Mouse (Mus musculus): ENCODE measurements around the gene Caskin1. TPM values are rescaled to one million over a fixed set of nuclear protein-coding genes. Genes with fewer than 3 reads are reported as not detected.

Caskin1 gene
- total and polyA plus RNA-seq, 2 experiments from 2014 or later, result 0.11 to 0.14 TPM

- ATAC-seq (ENCODE audit: insufficient read depth, low read depth), result 0 out of 2 replicates have a peak, but pooled peaks have one; percentile 0
- Histone ChIP-seq H3K27me3 (ENCODE audit: control insufficient read depth, insufficient read depth, low read length) (no peaks in the 10 kb centered on the region), H3K9me3 (replicated peaks; ENCODE audit: control insufficient read depth, low read length) (no peaks in the 10 kb centered on the region), H3K27ac (ENCODE audit: low read depth) (peak overlapping the region; percentile 82), H3K4me1 (ENCODE audit: control insufficient read depth, insufficient read depth) (peaks cover 16% of the 10 kb centered on the region), H3K4me3 (ENCODE audit: low read depth, low read length) (peak overlapping the region; percentile 81), H3K36me3 (replicated peaks; ENCODE audit: control insufficient read depth, insufficient read depth, low read length) (0 out of 2 replicates have a peak, but pooled peaks cover under 1% of the 10 kb centered on the region), H3K4me2 (ENCODE audit: low read depth, low read length) (peak overlapping the region; percentile 93), H3K9ac (replicated peaks; ENCODE audit: low read depth, low read length) (peak overlapping the region; percentile 56; the same call in 1 of the 2 replicates)
- DNase-seq (ENCODE audit: low spot score), result peak; percentile 77
- TF ChIP-seq CTCF (IDR thresholded peaks at IDR 0.05; ENCODE audit: low read depth) (no peak), EP300 (IDR thresholded peaks at IDR 0.05; ENCODE audit: low read depth) (no peak)
- 3% methylated on average over 23 of the region's 23 CpGs for WGBS
These were observed 60.7 kb downstream of the Caskin1 start for GRCm38 (mm10) chr17:24548921-24549617.

- ATAC-seq (ENCODE audit: insufficient read depth, low read depth) (peak; percentile 96), DNase-seq (ENCODE audit: low spot score) (peak; percentile 100)
- peak within 1 kb of the TSS; percentile 95 for H3K27ac ChIP-seq (ENCODE audit: low read depth)
- H3K27me3 ChIP-seq (ENCODE audit: control insufficient read depth, insufficient read depth, low read length), result no peaks in the 10 kb centered on the region
- H3K4me1 ChIP-seq (ENCODE audit: control insufficient read depth, insufficient read depth), result peaks cover 19% of the 10 kb centered on the region
- TF ChIP-seq CTCF (IDR thresholded peaks at IDR 0.05; ENCODE audit: low read depth), result no peak
- TF ChIP-seq EP300 (IDR thresholded peaks at IDR 0.05; ENCODE audit: low read depth), result no peak
- peak within 1 kb of the TSS; percentile 93 for H3K4me2 ChIP-seq (ENCODE audit: low read depth, low read length)
- whole genome bisulfite sequencing, result under 1% methylated on average over 55 of the region's 72 CpGs
- peak within 1 kb of the TSS; percentile 81 for H3K4me3 ChIP-seq (ENCODE audit: low read depth, low read length)
- 0 out of 2 replicates have a peak, but pooled peaks cover 3% of the 10 kb centered on the region for H3K36me3 ChIP-seq (replicated peaks; ENCODE audit: control insufficient read depth, insufficient read depth, low read length)
- no peaks in the 10 kb centered on the region for H3K9me3 ChIP-seq (replicated peaks; ENCODE audit: control insufficient read depth, low read length)
- H3K9ac ChIP-seq (replicated peaks; ENCODE audit: low read depth, low read length), result peak within 1 kb of the TSS; percentile 90
These were observed 61.4 kb downstream of the Caskin1 start, which contains the start of gene Pkd1 for GRCm38 (mm10) chr17:24549618-24550415. Gene Pkd1 (plus strand): TSS chr17:24549834.

GRCm38 (mm10) chr17:24550416-24551049 lies 62.1 kb downstream of the Caskin1 start:
- DNase-seq (ENCODE audit: low spot score) (peak; percentile 64), ATAC-seq (ENCODE audit: insufficient read depth, low read depth) (peak; percentile 69)
- peak overlapping the region; percentile 81 for H3K4me3 ChIP-seq (ENCODE audit: low read depth, low read length)
- H3K36me3 ChIP-seq (replicated peaks; ENCODE audit: control insufficient read depth, insufficient read depth, low read length), result 0 out of 2 replicates have a peak, but pooled peaks cover 3% of the 10 kb centered on the region
- H3K27ac ChIP-seq (ENCODE audit: low read depth), result peak overlapping the region; percentile 95
- WGBS, result 1% methylated on average over 44 of the region's 44 CpGs
- no peaks in the 10 kb centered on the region for H3K27me3 ChIP-seq (ENCODE audit: control insufficient read depth, insufficient read depth, low read length)
- H3K9me3 ChIP-seq (replicated peaks; ENCODE audit: control insufficient read depth, low read length), result no peaks in the 10 kb centered on the region
- H3K4me2 ChIP-seq (ENCODE audit: low read depth, low read length), result peak overlapping the region; percentile 93
- TF ChIP-seq CTCF (IDR thresholded peaks at IDR 0.05; ENCODE audit: low read depth) (no peak), EP300 (IDR thresholded peaks at IDR 0.05; ENCODE audit: low read depth) (no peak)
- peak overlapping the region; percentile 90 for H3K9ac ChIP-seq (replicated peaks; ENCODE audit: low read depth, low read length)
- H3K4me1 ChIP-seq (ENCODE audit: control insufficient read depth, insufficient read depth), result peaks cover 19% of the 10 kb centered on the region

GRCm38 (mm10) chr17:24551050-24551444 lies 62.6 kb downstream of the Caskin1 start:
- 54% methylated on average over 3 of the region's 3 CpGs for WGBS
- no peak for DNase-seq (ENCODE audit: low spot score)

GRCm38 (mm10) chr17:24557091-24557490 lies 68.7 kb downstream of the Caskin1 start:
- Histone ChIP-seq H3K4me2 (ENCODE audit: low read depth, low read length) (no peak overlapping the region), H3K9me3 (replicated peaks; ENCODE audit: control insufficient read depth, low read length) (no peaks in the 10 kb centered on the region), H3K27me3 (ENCODE audit: control insufficient read depth, insufficient read depth, low read length) (no peaks in the 10 kb centered on the region), H3K4me3 (ENCODE audit: low read depth, low read length) (no peak overlapping the region), H3K4me1 (ENCODE audit: control insufficient read depth, insufficient read depth) (peaks cover 47% of the 10 kb centered on the region), H3K36me3 (replicated peaks; ENCODE audit: control insufficient read depth, insufficient read depth, low read length) (0 out of 2 replicates have a peak, but pooled peaks cover 3% of the 10 kb centered on the region), H3K27ac (ENCODE audit: low read depth) (peak overlapping the region; percentile 90), H3K9ac (replicated peaks; ENCODE audit: low read depth, low read length) (no peak overlapping the region)
- DNase-seq (ENCODE audit: low spot score) (peak; percentile 30), ATAC-seq (ENCODE audit: insufficient read depth, low read depth) (peak; percentile 33; the same call in 1 of the 2 replicates)
- WGBS, result 62% methylated on average over 7 of the region's 7 CpGs
- TF ChIP-seq EP300 (IDR thresholded peaks at IDR 0.05; ENCODE audit: low read depth) (no peak), CTCF (IDR thresholded peaks at IDR 0.05; ENCODE audit: low read depth) (no peak)

More at GRCm38 (mm10) chr17:24551050-24551444, 62.6 kb downstream of the Caskin1 start:
- H3K9ac ChIP-seq (replicated peaks; ENCODE audit: low read depth, low read length), result peak overlapping the region; percentile 90
- 0 out of 2 replicates have a peak, but pooled peaks cover 3% of the 10 kb centered on the region for H3K36me3 ChIP-seq (replicated peaks; ENCODE audit: control insufficient read depth, insufficient read depth, low read length)
- TF ChIP-seq CTCF (IDR thresholded peaks at IDR 0.05; ENCODE audit: low read depth), result no peak
- no peak for TF ChIP-seq EP300 (IDR thresholded peaks at IDR 0.05; ENCODE audit: low read depth)
- H3K9me3 ChIP-seq (replicated peaks; ENCODE audit: control insufficient read depth, low read length), result no peaks in the 10 kb centered on the region
- no peaks in the 10 kb centered on the region for H3K27me3 ChIP-seq (ENCODE audit: control insufficient read depth, insufficient read depth, low read length)
- ATAC-seq (ENCODE audit: insufficient read depth, low read depth), result no peak
- peaks cover 21% of the 10 kb centered on the region for H3K4me1 ChIP-seq (ENCODE audit: control insufficient read depth, insufficient read depth)
- H3K4me3 ChIP-seq (ENCODE audit: low read depth, low read length), result peak overlapping the region; percentile 81
- H3K4me2 ChIP-seq (ENCODE audit: low read depth, low read length), result peak overlapping the region; percentile 93
- H3K27ac ChIP-seq (ENCODE audit: low read depth), result peak overlapping the region; percentile 95

Other genes starting within 250 kb of the Caskin1 start
- gene Ccnf, start 237.1 kb upstream of the Caskin1 start, total RNA-seq (2014; rRNA removed; ENCODE audit: low replicate concordance), result 12.4 and 13.8 TPM in 2 replicates
- 7.2 and 7.5 TPM in 2 replicates for gene Ccnf, start 237.1 kb upstream of the Caskin1 start, polyA plus RNA-seq (2015; fragmentation: Nextera tagmentation; extraction: Ambion mirVana)
- gene Abca17, start 137.5 kb upstream of the Caskin1 start, total RNA-seq (2014; rRNA removed; ENCODE audit: low replicate concordance), result not detected in 2 replicates
- not detected in 2 replicates for gene Abca17, start 137.5 kb upstream of the Caskin1 start, polyA plus RNA-seq (2015; fragmentation: Nextera tagmentation; extraction: Ambion mirVana)
- gene Abca3, start 136.7 kb upstream of the Caskin1 start, total RNA-seq (2014; rRNA removed; ENCODE audit: low replicate concordance), result 13.8 and 14.8 TPM in 2 replicates
- gene Abca3, start 136.7 kb upstream of the Caskin1 start, polyA plus RNA-seq (2015; fragmentation: Nextera tagmentation; extraction: Ambion mirVana), result 3.5 and 4.4 TPM in 2 replicates
- 123 and 174 TPM in 2 replicates for gene Rnps1, start 74.0 kb upstream of the Caskin1 start, total RNA-seq (2014; rRNA removed; ENCODE audit: low replicate concordance)
- 127 and 135 TPM in 2 replicates for gene Rnps1, start 74.0 kb upstream of the Caskin1 start, polyA plus RNA-seq (2015; fragmentation: Nextera tagmentation; extraction: Ambion mirVana)
- gene Eci1, start 62.0 kb upstream of the Caskin1 start, total RNA-seq (2014; rRNA removed; ENCODE audit: low replicate concordance), result 440 and 624 TPM in 2 replicates
- 595 and 640 TPM in 2 replicates for gene Eci1, start 62.0 kb upstream of the Caskin1 start, polyA plus RNA-seq (2015; fragmentation: Nextera tagmentation; extraction: Ambion mirVana)
- 1.9 and 4.5 TPM in 2 replicates for gene Dnase1l2, start 45.5 kb upstream of the Caskin1 start, total RNA-seq (2014; rRNA removed; ENCODE audit: low replicate concordance)
- gene Dnase1l2, start 45.5 kb upstream of the Caskin1 start, polyA plus RNA-seq (2015; fragmentation: Nextera tagmentation; extraction: Ambion mirVana), result 0.36 and 0.44 TPM in 2 replicates
- gene E4f1, start 18.3 kb upstream of the Caskin1 start, total RNA-seq (2014; rRNA removed; ENCODE audit: low replicate concordance), result 19.6 and 20.6 TPM in 2 replicates
- gene E4f1, start 18.3 kb upstream of the Caskin1 start, polyA plus RNA-seq (2015; fragmentation: Nextera tagmentation; extraction: Ambion mirVana), result 14.0 and 17.8 TPM in 2 replicates
- gene Pgp, start 18.2 kb upstream of the Caskin1 start, total RNA-seq (2014; rRNA removed; ENCODE audit: low replicate concordance), result 48.4 and 62.3 TPM in 2 replicates
- 65.8 and 70.6 TPM in 2 replicates for gene Pgp, start 18.2 kb upstream of the Caskin1 start, polyA plus RNA-seq (2015; fragmentation: Nextera tagmentation; extraction: Ambion mirVana)
- not detected in 2 replicates for gene Bricd5, start 14.7 kb upstream of the Caskin1 start, total RNA-seq (2014; rRNA removed; ENCODE audit: low replicate concordance)
- gene Bricd5, start 14.7 kb upstream of the Caskin1 start, polyA plus RNA-seq (2015; fragmentation: Nextera tagmentation; extraction: Ambion mirVana), result not detected in 2 replicates
- 12.4 and 44.9 TPM in 2 replicates for gene Mlst8, start 9.5 kb upstream of the Caskin1 start, total RNA-seq (2014; rRNA removed; ENCODE audit: low replicate concordance)
- gene Mlst8, start 9.5 kb upstream of the Caskin1 start, polyA plus RNA-seq (2015; fragmentation: Nextera tagmentation; extraction: Ambion mirVana), result 10.1 and 11.5 TPM in 2 replicates
- gene Traf7, start 39.3 kb downstream of the Caskin1 start, total RNA-seq (2014; rRNA removed; ENCODE audit: low replicate concordance), result 206 and 281 TPM in 2 replicates
- gene Traf7, start 39.3 kb downstream of the Caskin1 start, polyA plus RNA-seq (2015; fragmentation: Nextera tagmentation; extraction: Ambion mirVana), result 46.0 and 48.9 TPM in 2 replicates
- 0.27 TPM in 1 of 2 replicates, not detected in the other for gene Rab26, start 45.6 kb downstream of the Caskin1 start, total RNA-seq (2014; rRNA removed; ENCODE audit: low replicate concordance)
- gene Rab26, start 45.6 kb downstream of the Caskin1 start, polyA plus RNA-seq (2015; fragmentation: Nextera tagmentation; extraction: Ambion mirVana), result 0.46 and 0.54 TPM in 2 replicates
- 44.5 and 57.5 TPM in 2 replicates for gene Pkd1, start 61.2 kb downstream of the Caskin1 start, total RNA-seq (2014; rRNA removed; ENCODE audit: low replicate concordance)
- 7.1 and 9.8 TPM in 2 replicates for gene Pkd1, start 61.2 kb downstream of the Caskin1 start, polyA plus RNA-seq (2015; fragmentation: Nextera tagmentation; extraction: Ambion mirVana)
- 55.4 and 88.7 TPM in 2 replicates for gene Tsc2, start 144.0 kb downstream of the Caskin1 start, total RNA-seq (2014; rRNA removed; ENCODE audit: low replicate concordance)
- gene Tsc2, start 144.0 kb downstream of the Caskin1 start, polyA plus RNA-seq (2015; fragmentation: Nextera tagmentation; extraction: Ambion mirVana), result 29.2 and 34.4 TPM in 2 replicates
- gene Nthl1, start 144.1 kb downstream of the Caskin1 start, total RNA-seq (2014; rRNA removed; ENCODE audit: low replicate concordance), result 3.7 and 10.0 TPM in 2 replicates
- gene Nthl1, start 144.1 kb downstream of the Caskin1 start, polyA plus RNA-seq (2015; fragmentation: Nextera tagmentation; extraction: Ambion mirVana), result 5.7 and 7.3 TPM in 2 replicates
- 87.9 and 118 TPM in 2 replicates for gene Slc9a3r2, start 161.7 kb downstream of the Caskin1 start, total RNA-seq (2014; rRNA removed; ENCODE audit: low replicate concordance)
- 61.9 and 68.1 TPM in 2 replicates for gene Slc9a3r2, start 161.7 kb downstream of the Caskin1 start, polyA plus RNA-seq (2015; fragmentation: Nextera tagmentation; extraction: Ambion mirVana)
- gene Npw, start 169.9 kb downstream of the Caskin1 start, total RNA-seq (2014; rRNA removed; ENCODE audit: low replicate concordance), result not detected in 2 replicates
- gene Npw, start 169.9 kb downstream of the Caskin1 start, polyA plus RNA-seq (2015; fragmentation: Nextera tagmentation; extraction: Ambion mirVana), result not detected in 2 replicates
- gene Zfp598, start 181.1 kb downstream of the Caskin1 start, total RNA-seq (2014; rRNA removed; ENCODE audit: low replicate concordance), result 25.4 and 27.5 TPM in 2 replicates
- 7.8 TPM in 2 replicates for gene Zfp598, start 181.1 kb downstream of the Caskin1 start, polyA plus RNA-seq (2015; fragmentation: Nextera tagmentation; extraction: Ambion mirVana)
- gene Syngr3, start 201.4 kb downstream of the Caskin1 start, total RNA-seq (2014; rRNA removed; ENCODE audit: low replicate concordance), result not detected in 2 replicates
- 0.16 and 0.49 TPM in 2 replicates for gene Syngr3, start 201.4 kb downstream of the Caskin1 start, polyA plus RNA-seq (2015; fragmentation: Nextera tagmentation; extraction: Ambion mirVana)
- gene Gfer, start 207.6 kb downstream of the Caskin1 start, total RNA-seq (2014; rRNA removed; ENCODE audit: low replicate concordance), result 25.1 and 37.3 TPM in 2 replicates
- gene Gfer, start 207.6 kb downstream of the Caskin1 start, polyA plus RNA-seq (2015; fragmentation: Nextera tagmentation; extraction: Ambion mirVana), result 31.0 and 31.6 TPM in 2 replicates
- 0.50 and 2.2 TPM in 2 replicates for gene Noxo1, start 207.6 kb downstream of the Caskin1 start, total RNA-seq (2014; rRNA removed; ENCODE audit: low replicate concordance)
- gene Noxo1, start 207.6 kb downstream of the Caskin1 start, polyA plus RNA-seq (2015; fragmentation: Nextera tagmentation; extraction: Ambion mirVana), result 0.56 and 0.88 TPM in 2 replicates
- gene Tbl3, start 219.1 kb downstream of the Caskin1 start, total RNA-seq (2014; rRNA removed; ENCODE audit: low replicate concordance), result 33.9 and 42.2 TPM in 2 replicates
- gene Tbl3, start 219.1 kb downstream of the Caskin1 start, polyA plus RNA-seq (2015; fragmentation: Nextera tagmentation; extraction: Ambion mirVana), result 27.2 and 30.1 TPM in 2 replicates
- gene Rnf151, start 229.5 kb downstream of the Caskin1 start, total RNA-seq (2014; rRNA removed; ENCODE audit: low replicate concordance), result 6.5 TPM in 1 of 2 replicates, not detected in the other
- not detected in 2 replicates for gene Rnf151, start 229.5 kb downstream of the Caskin1 start, polyA plus RNA-seq (2015; fragmentation: Nextera tagmentation; extraction: Ambion mirVana)
- 2,967 and 2,982 TPM in 2 replicates for gene Rps2, start 229.5 kb downstream of the Caskin1 start, total RNA-seq (2014; rRNA removed; ENCODE audit: low replicate concordance)
- gene Rps2, start 229.5 kb downstream of the Caskin1 start, polyA plus RNA-seq (2015; fragmentation: Nextera tagmentation; extraction: Ambion mirVana), result 722 and 767 TPM in 2 replicates
- gene Ndufb10, start 235.9 kb downstream of the Caskin1 start, total RNA-seq (2014; rRNA removed; ENCODE audit: low replicate concordance), result 434 and 667 TPM in 2 replicates
- gene Ndufb10, start 235.9 kb downstream of the Caskin1 start, polyA plus RNA-seq (2015; fragmentation: Nextera tagmentation; extraction: Ambion mirVana), result 1,293 and 1,354 TPM in 2 replicates
- gene Rpl3l, start 239.2 kb downstream of the Caskin1 start, total RNA-seq (2014; rRNA removed; ENCODE audit: low replicate concordance), result 0.54 and 2.1 TPM in 2 replicates
- 7.2 TPM in 2 replicates for gene Rpl3l, start 239.2 kb downstream of the Caskin1 start, polyA plus RNA-seq (2015; fragmentation: Nextera tagmentation; extraction: Ambion mirVana)
- 28.5 and 41.1 TPM in 2 replicates for gene Msrb1, start 248.0 kb downstream of the Caskin1 start, total RNA-seq (2014; rRNA removed; ENCODE audit: low replicate concordance)
- gene Msrb1, start 248.0 kb downstream of the Caskin1 start, polyA plus RNA-seq (2015; fragmentation: Nextera tagmentation; extraction: Ambion mirVana), result 48.7 and 55.7 TPM in 2 replicates

Data from heart, postnatal 0 days (tissue).